Mouse (Mus musculus) neural tube, embryonic 14.5 days (tissue): Measurements from ENCODE around the gene Tfcp2l1. TPM values are rescaled to one million over a fixed set of nuclear protein-coding genes. Genes with fewer than 3 reads are reported as not detected.

Experiments used
- ATAC-seq: fragments of 200-750 bp; cut with Nextera tagmentation; 2 replicates; pipeline ENCODE4 v1.8.0; 2017; ENCODE audit warnings: low read depth, mild to moderate bottlenecking, moderate TSS enrichment, moderate library complexity
- H3K27ac ChIP-seq: fragments of 300-500 bp; sonication (generic); 2 replicates; pipeline ENCODE4 v1.5.1; 2014; ENCODE audit warnings: low read depth, mild to moderate bottlenecking, control low read depth, low read length, moderate library complexity, mixed read lengths
- H3K27me3 ChIP-seq: fragments of 300-500 bp; sonication (generic); 2 replicates; pipeline ENCODE4 v1.6.1; 2014; ENCODE audit warnings: low read length; ENCODE audit not compliant: control insufficient read depth, insufficient read depth
- H3K36me3 ChIP-seq: fragments of 300-500 bp; sonication (generic); 2 replicates; pipeline ENCODE4 v1.6.1; 2014; ENCODE audit warnings: low read length, mixed read lengths; ENCODE audit not compliant: control insufficient read depth, insufficient read depth
- H3K4me1 ChIP-seq: fragments of 300-500 bp; sonication (generic); 2 replicates; pipeline ENCODE4 v1.6.1; 2014; ENCODE audit warnings: low read length; ENCODE audit not compliant: control insufficient read depth, insufficient read depth
- H3K4me2 ChIP-seq: fragments of 300-500 bp; sonication (generic); 2 replicates; pipeline ENCODE4 v1.6.1; 2014; ENCODE audit warnings: mild to moderate bottlenecking, low read depth, low read length, control low read depth
- H3K4me3 ChIP-seq: fragments of 300-500 bp; sonication (generic); 2 replicates; pipeline ENCODE4 v1.5.1; 2014; ENCODE audit warnings: low read depth, low read length, control low read depth, mixed read lengths
- H3K9ac ChIP-seq: fragments of 300-500 bp; sonication (generic); replicated peaks from 2 replicates; pipeline ENCODE4 v1.6.1; 2014; ENCODE audit warnings: low read depth, mild to moderate bottlenecking, control low read depth, low read length, mixed read lengths
- H3K9me3 ChIP-seq: fragments of 300-500 bp; sonication (generic); 2 replicates; pipeline ENCODE4 v1.6.1; 2016; ENCODE audit warnings: low read length; ENCODE audit not compliant: control insufficient read depth
- WGBS: fragments of 180-500 bp; shearing (Covaris S2); extraction: QIAGEN DNeasy Blood & Tissue Kit; methylation state at CpG from one replicate; pipeline ENCODE4 v1.1.7; 2014; 5-methylcytosine and 5-hydroxymethylcytosine counted together
- polyA plus RNA-seq: library from polyadenylated mRNA; unstranded; fragments of >200 nt; fragmentation: Nextera tagmentation; extraction: Ambion mirVana; gene quantifications from 2 replicates; pipeline ENCODE4 v1.2.1, GENCODE M21; 2014

Tfcp2l1 gene
- polyA plus RNA-seq: 0.27 and 0.66 TPM in 2 replicates

DNA sequence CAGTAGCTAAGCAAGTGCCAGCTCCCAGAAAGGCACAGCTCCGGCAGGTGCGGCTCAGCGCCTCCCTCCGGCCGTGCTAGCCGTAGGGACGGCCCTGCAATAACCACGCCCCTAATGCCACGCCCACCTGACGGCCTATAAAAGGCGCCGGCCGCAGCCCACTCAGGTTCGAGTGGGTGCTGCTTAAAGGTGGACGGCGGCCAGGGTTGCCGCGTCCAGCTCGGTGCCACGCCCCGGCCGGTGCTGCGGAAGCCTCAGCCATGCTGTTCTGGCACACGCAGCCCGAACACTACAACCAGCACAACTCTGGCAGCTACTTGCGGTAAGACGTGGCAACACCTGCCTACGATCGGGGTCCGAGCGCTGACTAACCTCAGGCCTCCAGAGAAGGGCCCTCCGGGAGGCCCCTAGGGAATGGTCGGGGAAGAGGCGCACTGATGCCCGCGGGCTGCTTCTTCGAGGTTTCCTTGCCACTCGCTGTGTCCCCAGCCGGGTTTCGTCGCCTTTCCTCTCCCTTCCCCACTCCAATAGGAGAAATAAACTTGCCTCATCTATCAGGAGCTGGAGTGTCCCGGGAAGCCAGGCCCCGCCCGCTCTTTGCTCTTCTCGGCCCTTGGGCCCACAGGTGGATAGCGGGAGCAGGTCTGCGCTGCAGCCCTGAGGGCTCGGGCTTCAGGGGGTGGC, at the start of gene Tfcp2l1:
TSS of gene Tfcp2l1 (plus strand) at position 165 of the 684 bp plus-strand sequence.
- H3K27ac ChIP-seq: no peak within 1 kb of the TSS
- peaks cover 10% of the 10 kb centered on the region; the same call in 1 of the 2 replicates for H3K27me3 ChIP-seq
- H3K9ac ChIP-seq: peak within 1 kb of the TSS; percentile 41; the same call in 1 of the 2 replicates
- peak; percentile 89 for ATAC-seq
- no peaks in the 10 kb centered on the region for H3K9me3 ChIP-seq
- 0 out of 2 replicates have a peak, but pooled peaks cover 2% of the 10 kb centered on the region for H3K4me1 ChIP-seq
- H3K36me3 ChIP-seq: no peaks in the 10 kb centered on the region
- H3K4me3 ChIP-seq: peak within 1 kb of the TSS; percentile 43
- under 1% methylated on average over 48 of the region's 48 CpGs for WGBS
- peak within 1 kb of the TSS; percentile 71 for H3K4me2 ChIP-seq

DNA sequence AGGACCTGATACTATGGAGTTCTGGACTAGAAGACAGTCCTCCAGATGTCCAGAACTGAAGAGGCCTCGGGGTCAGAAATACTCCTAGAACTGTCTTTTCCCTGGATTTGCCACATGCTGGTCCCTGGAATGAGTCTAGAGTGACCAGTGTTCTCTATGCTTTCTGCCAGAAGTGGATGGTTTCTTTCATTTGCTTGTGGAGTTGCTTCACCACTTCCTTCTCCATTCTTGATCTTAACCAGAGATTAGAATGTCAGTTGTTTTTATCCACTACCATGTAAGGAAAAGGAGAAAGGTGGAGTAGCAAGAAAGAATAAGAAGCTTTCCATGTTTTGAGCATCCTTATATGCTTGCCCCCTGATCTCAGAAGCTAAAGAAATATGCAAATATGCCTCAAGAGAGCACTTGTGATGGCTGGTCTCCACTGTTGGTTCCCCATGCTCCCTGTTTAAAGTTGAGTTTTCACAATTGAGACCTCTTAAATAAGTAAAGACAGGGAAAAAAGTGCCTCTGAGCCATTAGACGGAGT, 47.5 kb upstream of the Tfcp2l1 start:
- H3K4me3 ChIP-seq: no peak overlapping the region
- no peaks in the 10 kb centered on the region for H3K4me1 ChIP-seq
- no peak overlapping the region for H3K27ac ChIP-seq
- no peak overlapping the region for H3K4me2 ChIP-seq
- no peaks in the 10 kb centered on the region for H3K9me3 ChIP-seq
- H3K36me3 ChIP-seq: peaks cover 36% of the 10 kb centered on the region
- H3K9ac ChIP-seq: no peak overlapping the region
- ATAC-seq: no peak
- WGBS: 96% methylated on average over 2 of the region's 2 CpGs
- no peaks in the 10 kb centered on the region for H3K27me3 ChIP-seq

GRCm38 (mm10) chr1:118581179-118581578, 46.6 kb upstream of the Tfcp2l1 start:
- no peaks in the 10 kb centered on the region for H3K27me3 ChIP-seq
- no peaks in the 10 kb centered on the region for H3K4me1 ChIP-seq
- H3K4me3 ChIP-seq: no peak overlapping the region
- 94% methylated on average over 8 of the region's 8 CpGs for WGBS
- no peak for ATAC-seq
- no peak overlapping the region for H3K27ac ChIP-seq
- H3K4me2 ChIP-seq: no peak overlapping the region
- H3K9me3 ChIP-seq: no peaks in the 10 kb centered on the region
- peaks cover 35% of the 10 kb centered on the region for H3K36me3 ChIP-seq
- H3K9ac ChIP-seq: no peak overlapping the region

GRCm38 (mm10) chr1:118589721-118590120, 38.0 kb upstream of the Tfcp2l1 start:
- Histone ChIP-seq H3K4me1 (no peaks in the 10 kb centered on the region), H3K36me3 (peaks cover 37% of the 10 kb centered on the region), H3K4me3 (no peak overlapping the region), H3K27me3 (no peaks in the 10 kb centered on the region), H3K9ac (no peak overlapping the region), H3K27ac (no peak overlapping the region), H3K9me3 (no peaks in the 10 kb centered on the region), H3K4me2 (no peak overlapping the region)
- WGBS: 84% methylated on average over 5 of the region's 5 CpGs
- ATAC-seq: no peak

GRCm38 (mm10) chr1:118592933-118593332, 34.8 kb upstream of the Tfcp2l1 start:
- no peak for ATAC-seq
- no peak overlapping the region for H3K9ac ChIP-seq
- H3K4me3 ChIP-seq: no peak overlapping the region
- no peaks in the 10 kb centered on the region for H3K9me3 ChIP-seq
- peaks cover 60% of the 10 kb centered on the region for H3K36me3 ChIP-seq
- H3K27me3 ChIP-seq: no peaks in the 10 kb centered on the region
- 98% methylated on average over 4 of the region's 4 CpGs for WGBS
- H3K4me2 ChIP-seq: no peak overlapping the region
- H3K4me1 ChIP-seq: no peaks in the 10 kb centered on the region
- no peak overlapping the region for H3K27ac ChIP-seq

- H3K27me3 ChIP-seq: no peaks in the 10 kb centered on the region
- 94% methylated on average over 2 of the region's 2 CpGs for WGBS
- no peak for ATAC-seq
- H3K4me3 ChIP-seq: no peak overlapping the region
- H3K27ac ChIP-seq: no peak overlapping the region
- no peak overlapping the region for H3K9ac ChIP-seq
- no peaks in the 10 kb centered on the region for H3K9me3 ChIP-seq
- no peak overlapping the region for H3K4me2 ChIP-seq
- peaks cover 75% of the 10 kb centered on the region for H3K36me3 ChIP-seq
- no peaks in the 10 kb centered on the region for H3K4me1 ChIP-seq
Observed at GRCm38 (mm10) chr1:118595395-118595794, 32.4 kb upstream of the Tfcp2l1 start.

DNA sequence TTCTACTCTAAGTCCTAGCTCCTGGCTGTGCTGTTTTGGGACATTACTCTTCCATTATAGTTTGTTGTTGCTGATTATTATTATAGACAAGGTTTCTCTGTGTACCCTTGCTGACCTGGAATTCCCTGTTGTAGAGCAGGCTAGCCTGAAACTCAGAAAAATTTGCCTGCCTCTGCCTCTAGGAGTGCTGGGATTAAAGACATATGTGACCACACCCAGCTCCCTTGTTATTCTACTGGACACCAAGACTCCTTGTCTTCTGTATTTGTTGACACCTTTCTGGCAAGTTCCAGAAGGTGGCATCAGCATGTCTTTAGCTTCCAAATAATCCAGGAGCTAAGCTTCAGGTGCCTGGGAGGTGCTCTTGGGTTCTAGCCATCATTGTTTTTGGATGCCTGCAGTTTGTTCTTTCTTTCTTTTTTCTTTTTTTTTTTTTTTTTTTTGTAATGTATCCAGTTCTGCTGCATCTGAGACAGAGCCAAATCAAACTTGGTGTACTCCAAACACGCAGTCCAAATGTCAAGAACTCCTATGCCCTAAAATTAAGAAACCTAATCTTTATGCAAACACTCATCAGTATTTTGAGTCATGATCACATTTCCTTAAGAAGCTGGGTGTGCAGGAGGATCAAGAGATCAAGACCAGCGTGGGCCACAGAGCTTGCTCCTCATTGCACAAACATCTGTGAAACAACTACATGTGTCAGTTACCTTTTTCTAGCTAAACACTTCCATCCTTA, 30.1 kb upstream of the Tfcp2l1 start:
- 93% methylated on average over 2 of the region's 2 CpGs for WGBS
- peaks cover 80% of the 10 kb centered on the region for H3K36me3 ChIP-seq
- H3K4me2 ChIP-seq: no peak overlapping the region
- no peak overlapping the region for H3K27ac ChIP-seq
- H3K9ac ChIP-seq: no peak overlapping the region
- H3K9me3 ChIP-seq: no peaks in the 10 kb centered on the region
- H3K27me3 ChIP-seq: no peaks in the 10 kb centered on the region
- no peaks in the 10 kb centered on the region for H3K4me1 ChIP-seq
- H3K4me3 ChIP-seq: no peak overlapping the region
- no peak for ATAC-seq

DNA sequence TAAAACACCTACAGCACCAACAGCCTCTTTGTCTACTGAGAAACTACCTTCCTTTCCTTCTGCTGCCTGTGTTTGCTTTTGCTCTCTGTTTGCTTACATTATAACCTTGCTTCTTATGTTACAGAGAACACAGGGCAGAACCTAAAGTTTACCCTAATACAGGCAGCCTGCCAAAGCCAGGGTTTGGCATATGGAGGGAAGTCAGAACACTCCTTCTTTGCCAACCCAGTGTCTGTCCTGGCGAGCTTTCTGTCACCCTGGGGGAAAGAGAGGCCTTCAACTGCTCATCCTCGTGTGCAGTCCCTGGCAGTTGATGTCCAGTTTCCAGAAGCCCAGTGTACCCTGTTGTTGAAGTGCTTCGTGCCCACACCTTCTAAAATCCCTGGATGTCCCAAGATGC, 29.4 kb upstream of the Tfcp2l1 start:
- ATAC-seq: no peak
- Histone ChIP-seq H3K9me3 (no peaks in the 10 kb centered on the region), H3K36me3 (peaks cover 82% of the 10 kb centered on the region), H3K4me1 (no peaks in the 10 kb centered on the region), H3K27me3 (no peaks in the 10 kb centered on the region), H3K27ac (no peak overlapping the region), H3K9ac (no peak overlapping the region), H3K4me2 (no peak overlapping the region), H3K4me3 (no peak overlapping the region)
- 80% methylated on average over 3 of the region's 3 CpGs for WGBS

- no peak overlapping the region for H3K9ac ChIP-seq
- no peaks in the 10 kb centered on the region for H3K27me3 ChIP-seq
- no peaks in the 10 kb centered on the region for H3K9me3 ChIP-seq
- H3K4me1 ChIP-seq: no peaks in the 10 kb centered on the region
- no peak overlapping the region for H3K4me3 ChIP-seq
- peaks cover 8% of the 10 kb centered on the region for H3K36me3 ChIP-seq
- no peak for ATAC-seq
- no peak overlapping the region for H3K4me2 ChIP-seq
- 94% methylated on average over 3 of the region's 3 CpGs for WGBS
- H3K27ac ChIP-seq: no peak overlapping the region
Observed at GRCm38 (mm10) chr1:118613631-118614183, 14.0 kb upstream of the Tfcp2l1 start.
